Mouse (Mus musculus): ENCODE results near the gene Spn.

GRCm38 (mm10) chr7:127083689-127084088 lies 53.9 kb downstream of the Spn start:
- no peak for TF ChIP-seq POLR2A (IDR thresholded peaks at IDR 0.05; ENCODE audit: insufficient read length, low read depth)
- TF ChIP-seq MAX (IDR thresholded peaks at IDR 0.05; ENCODE audit: low read depth), result no peak
- no peak for TF ChIP-seq TCF12 (IDR thresholded peaks at IDR 0.05; ENCODE audit: insufficient read depth, poor library complexity, severe bottlenecking)
- no peak for TF ChIP-seq E2F4 (IDR thresholded peaks at IDR 0.05; ENCODE audit: insufficient read depth)
- no peak for TF ChIP-seq MYOG (IDR thresholded peaks at IDR 0.05; ENCODE audit: control insufficient read depth in 1 of 3, insufficient read depth in 1 of 3, insufficient read length in 2 of 3, low read depth in 2 of 3)
- no peak for TF ChIP-seq USF1 (IDR thresholded peaks at IDR 0.05; ENCODE audit: low read depth)
- no peak for TF ChIP-seq SRF (IDR thresholded peaks at IDR 0.05; ENCODE audit: control insufficient read depth, insufficient read length, low read depth)
